Mouse (Mus musculus) kidney, adult 10 weeks (tissue): ENCODE measurements around the gene Fkbp8. TPM values are rescaled to one million over a fixed set of nuclear protein-coding genes. Genes with fewer than 3 reads are reported as not detected.

Source experiments
- polyA plus RNA-seq: library from polyadenylated mRNA; stranded (reverse); fragments of 350-450 nt; fragmentation: Illumina TruSeq; extraction: RNeasy Lipid Tissue Mini Kit (QIAGEN cat#74804); gene quantifications from one replicate; pipeline ENCODE4 v1.2.3, GENCODE M21; 2014; ENCODE audit warnings: low read depth, low replicate concordance

Fkbp8 gene
- 2.8 TPM for polyA plus RNA-seq

GRCm38 (mm10) chr8:70527512-70528181 lies at the start of gene Fkbp8, which contains the start of gene Kxd1:
Gene Fkbp8, plus strand, starts transcription at chr8:70527724.
Gene Kxd1, minus strand, starts transcription at chr8:70527956.

GRCm38 (mm10) chr8:70486941-70487520 lies 40.5 kb upstream of the Fkbp8 start, which contains the start of gene Tmem59l:
Gene Tmem59l, minus strand, starts transcription at chr8:70487358.

GRCm38 (mm10) chr8:70492664-70493640 lies 34.6 kb upstream of the Fkbp8 start, which contains the start of gene Crlf1:
Gene Crlf1, plus strand, starts transcription at chr8:70493158.

GRCm38 (mm10) chr8:70506328-70507026 lies 21.0 kb upstream of the Fkbp8 start, which contains the start of gene Rex1bd:
Gene Rex1bd, minus strand, starts transcription at chr8:70506752.

GRCm38 (mm10) chr8:70510228-70510915 lies 17.2 kb upstream of the Fkbp8 start, which contains the start of gene Uba52:
Gene Uba52, minus strand, starts transcription at chr8:70510801.

GRCm38 (mm10) chr8:70539077-70539813 lies 11.7 kb downstream of the Fkbp8 start, which contains the start of gene Ell:
Gene Ell, plus strand, starts transcription at chr8:70539457.

Other genes with a start within 250 kb of the Fkbp8 start
- not detected for gene Homer3, start 244.9 kb upstream of the Fkbp8 start, polyA plus RNA-seq
- 2.9 TPM for gene Ddx49, start 225.2 kb upstream of the Fkbp8 start, polyA plus RNA-seq
- gene Cope, start 225.2 kb upstream of the Fkbp8 start, polyA plus RNA-seq: 0.65 TPM
- gene Cers1, start 211.9 kb upstream of the Fkbp8 start, polyA plus RNA-seq: not detected
- not detected for gene Gdf1, start 197.9 kb upstream of the Fkbp8 start, polyA plus RNA-seq
- 1.9 TPM for gene Upf1, start 174.4 kb upstream of the Fkbp8 start, polyA plus RNA-seq
- gene Comp, start 154.2 kb upstream of the Fkbp8 start, polyA plus RNA-seq: not detected
- 0.93 TPM for gene Crtc1, start 88.1 kb upstream of the Fkbp8 start, polyA plus RNA-seq
- gene Klhl26, start 50.8 kb upstream of the Fkbp8 start, polyA plus RNA-seq: 2.1 TPM
- gene Tmem59l, start 40.4 kb upstream of the Fkbp8 start, polyA plus RNA-seq: not detected
- not detected for gene Crlf1, start 34.6 kb upstream of the Fkbp8 start, polyA plus RNA-seq
- 0.77 TPM for gene Rex1bd, start 21.0 kb upstream of the Fkbp8 start, polyA plus RNA-seq
- 2.4 TPM for gene Uba52, start 16.9 kb upstream of the Fkbp8 start, polyA plus RNA-seq
- gene Kxd1, start 232 bp downstream of the Fkbp8 start, polyA plus RNA-seq: 9.4 TPM
- gene Ell, start 11.7 kb downstream of the Fkbp8 start, polyA plus RNA-seq: 0.32 TPM
- not detected for gene Isyna1, start 66.6 kb downstream of the Fkbp8 start, polyA plus RNA-seq
- not detected for gene Ssbp4, start 81.1 kb downstream of the Fkbp8 start, polyA plus RNA-seq
- not detected for gene Lrrc25, start 88.4 kb downstream of the Fkbp8 start, polyA plus RNA-seq
- gene Gdf15, start 104.7 kb downstream of the Fkbp8 start, polyA plus RNA-seq: not detected
- gene Pgpep1, start 132.7 kb downstream of the Fkbp8 start, polyA plus RNA-seq: 45.6 TPM
- not detected for gene Lsm4, start 145.5 kb downstream of the Fkbp8 start, polyA plus RNA-seq
- gene Jund, start 171.2 kb downstream of the Fkbp8 start, polyA plus RNA-seq: 16.3 TPM
- gene Iqcn, start 175.7 kb downstream of the Fkbp8 start, polyA plus RNA-seq: not detected
- gene Gm3336, start 190.8 kb downstream of the Fkbp8 start, polyA plus RNA-seq: not detected
- 1.3 TPM for gene Pde4c, start 196.0 kb downstream of the Fkbp8 start, polyA plus RNA-seq
- gene Rab3a, start 227.0 kb downstream of the Fkbp8 start, polyA plus RNA-seq: 2.5 TPM
- 0.65 TPM for gene Mpv17l2, start 233.2 kb downstream of the Fkbp8 start, polyA plus RNA-seq
- gene Pik3r2, start 249.0 kb downstream of the Fkbp8 start, polyA plus RNA-seq: 1.5 TPM